Mouse (Mus musculus) CH12.LX (cell line): Measurements from ENCODE around the gene Slx1b. TPM values are rescaled to one million over a fixed set of nuclear protein-coding genes. Genes with fewer than 3 reads are reported as not detected.

Source experiments
- DNase-seq: peaks from one replicate; pipeline ENCODE4 v3.0.0-alpha.2; 2013; ENCODE audit errors: extremely low read depth
- H3K27ac ChIP-seq: 2 replicates; pipeline ENCODE4 v1.5.1; 2012; ENCODE audit warnings: low read depth, mild to moderate bottlenecking, control low read depth, moderate library complexity; ENCODE audit not compliant: insufficient read depth
- H3K27me3 ChIP-seq: replicated peaks from 2 replicates; pipeline ENCODE3; 2012; ENCODE audit warnings: inconsistent platforms
- H3K36me3 ChIP-seq, 2 experiments: replicated peaks in 1 of 2; 2 replicates each; pipeline versions ENCODE3 to v1.6.1; 2012; ENCODE audit warnings: inconsistent platforms in 1 of 2, low read length in 1 of 2, mild to moderate bottlenecking in 1 of 2, mixed read lengths in 1 of 2, moderate library complexity in 1 of 2; ENCODE audit not compliant: control insufficient read depth in 1 of 2, insufficient read depth in 1 of 2
- H3K4me1 ChIP-seq, 2 experiments: 2 replicates each; pipeline ENCODE4 v1.6.1; 2012; ENCODE audit warnings: inconsistent platforms in 1 of 2, moderate library complexity in 1 of 2; ENCODE audit not compliant: insufficient read depth in 2 of 2, control insufficient read depth in 1 of 2
- H3K4me2 ChIP-seq: 2 replicates; pipeline ENCODE4 v1.6.1; 2012; ENCODE audit warnings: low read depth, mild to moderate bottlenecking, control low read depth; ENCODE audit not compliant: poor library complexity, insufficient read depth, severe bottlenecking
- H3K4me3 ChIP-seq, 3 experiments: fragments of 150-350 bp in 1 of 3; sonication (generic) in 1 of 3; replicated peaks in 1 of 3; 2 replicates each; pipeline versions ENCODE3 to v1.5.1; 2011 to 2012; ENCODE audit warnings: low read depth in 2 of 3, low read length in 2 of 3, mild to moderate bottlenecking in 2 of 3, moderate library complexity in 2 of 3, control low read depth in 1 of 3, improper control_type of control experiment in 1 of 3, inconsistent platforms in 1 of 3, mixed read lengths in 1 of 3; ENCODE audit not compliant: poor library complexity in 1 of 3
- H3K79me2 ChIP-seq: replicated peaks from 2 replicates; pipeline ENCODE4 v1.6.1; 2012; ENCODE audit warnings: mild to moderate bottlenecking, moderate library complexity; ENCODE audit not compliant: control insufficient read depth, poor library complexity, insufficient read depth, severe bottlenecking; ENCODE audit errors: extremely low read depth
- H3K9ac ChIP-seq: 2 replicates; pipeline ENCODE4 v1.6.1; 2012; ENCODE audit warnings: low read depth, mild to moderate bottlenecking, control low read depth, moderate library complexity; ENCODE audit not compliant: insufficient read depth
- H3K9me3 ChIP-seq: replicated peaks from 2 replicates; pipeline ENCODE3; 2012; ENCODE audit warnings: low read length, inconsistent platforms, mixed read lengths
- BHLHE40 ChIP-seq: IDR thresholded peaks from 2 replicates; pipeline ENCODE4 v1.6.1; 2011; ENCODE audit warnings: mild to moderate bottlenecking, low read depth, low read length, improper control_type of control experiment
- ELF1 ChIP-seq: IDR thresholded peaks from 2 replicates; pipeline ENCODE4 v1.6.1; 2014; ENCODE audit warnings: low read depth, mild to moderate bottlenecking, inconsistent platforms, low read length, improper control_type of control experiment
- ETS1 ChIP-seq: conservative IDR thresholded peaks from 2 replicates; pipeline ENCODE4 v1.6.1; 2012; ENCODE audit warnings: low read depth, mild to moderate bottlenecking, inconsistent platforms, low read length, improper control_type of control experiment, moderate library complexity
- GABPA ChIP-seq: IDR thresholded peaks from 2 replicates; pipeline ENCODE4 v1.6.1; 2012; ENCODE audit warnings: low read depth, low read length, improper control_type of control experiment, inconsistent platforms; ENCODE audit not compliant: insufficient replicate concordance
- HCFC1 ChIP-seq: IDR thresholded peaks from 2 replicates; pipeline ENCODE4 v1.6.1; 2012; ENCODE audit warnings: low read depth, mild to moderate bottlenecking, inconsistent platforms, low read length, improper control_type of control experiment
- JUN ChIP-seq: IDR thresholded peaks from 2 replicates; pipeline ENCODE4 v1.6.1; 2011; ENCODE audit warnings: low read depth, mild to moderate bottlenecking, low read length, improper control_type of control experiment, moderate library complexity; ENCODE audit not compliant: insufficient read depth
- JUND ChIP-seq: conservative IDR thresholded peaks from 2 replicates; pipeline ENCODE4 v1.6.1; 2011; ENCODE audit warnings: low read depth, low read length, improper control_type of control experiment
- KAT2A ChIP-seq: IDR thresholded peaks from 2 replicates; pipeline ENCODE4 v1.6.1; 2012; ENCODE audit warnings: low read length, improper control_type of control experiment, inconsistent platforms; ENCODE audit not compliant: insufficient replicate concordance
- MAFK ChIP-seq: IDR thresholded peaks from 2 replicates; pipeline ENCODE4 v1.6.1; 2011; ENCODE audit warnings: low read length, improper control_type of control experiment; ENCODE audit not compliant: insufficient replicate concordance
- MAX ChIP-seq: IDR thresholded peaks from 2 replicates; pipeline ENCODE4 v1.6.1; 2011; ENCODE audit warnings: low read length, improper control_type of control experiment
- MXI1 ChIP-seq: IDR thresholded peaks from 2 replicates; pipeline ENCODE4 v1.6.1; 2011; ENCODE audit warnings: mild to moderate bottlenecking, low read depth, low read length, improper control_type of control experiment
- PAX5 ChIP-seq: IDR thresholded peaks from 2 replicates; pipeline ENCODE4 v1.6.1; 2012; ENCODE audit warnings: low read length, inconsistent platforms, mixed read lengths
- POLR2A ChIP-seq: IDR thresholded peaks from 2 replicates; pipeline ENCODE4 v1.6.1; 2011; ENCODE audit warnings: low read depth, mild to moderate bottlenecking, improper control_type of control experiment, low read length
- POLR2AphosphoS2 ChIP-seq: IDR thresholded peaks from 2 replicates; pipeline ENCODE4 v1.6.1; 2011; ENCODE audit warnings: low read depth, low read length, improper control_type of control experiment
- RCOR1 ChIP-seq: conservative IDR thresholded peaks from 2 replicates; pipeline ENCODE4 v1.6.1; 2012; ENCODE audit warnings: low read depth, mild to moderate bottlenecking, inconsistent platforms, low read length, improper control_type of control experiment
- SMC3 ChIP-seq: IDR thresholded peaks from 2 replicates; pipeline ENCODE4 v1.6.1; 2011; ENCODE audit warnings: low read depth, low read length, improper control_type of control experiment
- USF1 ChIP-seq: IDR thresholded peaks from 2 replicates; pipeline ENCODE4 v1.6.1; 2014; ENCODE audit warnings: low read depth, mild to moderate bottlenecking, inconsistent platforms, low read length, improper control_type of control experiment
- ZKSCAN1 ChIP-seq: IDR thresholded peaks from 2 replicates; pipeline ENCODE4 v1.6.1; 2012; ENCODE audit warnings: low read depth, inconsistent platforms, low read length, improper control_type of control experiment, borderline replicate concordance
- ZMIZ1 ChIP-seq: IDR thresholded peaks from 2 replicates; pipeline ENCODE4 v1.6.1; 2012; ENCODE audit warnings: low read depth, mild to moderate bottlenecking, inconsistent platforms, low read length, improper control_type of control experiment
- dilution Hi-C: fragments of 300-500 bp; cut with MboI; formaldehyde crosslinking; loops from 2 replicates; pipeline ENCODE4 v1.14.3; 2020; ENCODE audit warnings: low sequenced_read_pairs; ENCODE audit not compliant: extremely low pct_unique_long_range_greater_than_20kb, extremely low pct_ligation_motif_present
- in situ Hi-C: fragments of 300-500 bp; cut with MboI; formaldehyde crosslinking; loops from 3 replicates; pipeline ENCODE4 v1.14.3; 2019; ENCODE audit warnings: low sequenced_read_pairs, low pct_ligation_motif_present, low pct_unique_long_range_greater_than_20kb, mixed read lengths
- polyA plus RNA-seq: library from polyadenylated mRNA; unstranded; fragments of >175 nt; gene quantifications from 2 replicates; pipeline ENCODE4 v1.2.1, GENCODE M21; 2012; ENCODE audit warnings: low read depth; ENCODE audit not compliant: insufficient read length
- total RNA-seq, 2 experiments: library from RNA; depleted of rRNA; stranded (reverse); fragments of 300-350 nt in 1 of 2; fragments of >200 nt in 1 of 2; gene quantifications; 2 replicates each; pipeline ENCODE4 v1.2.3; 2012 to 2014

The Slx1b gene
- total and polyA plus RNA-seq, 3 experiments = 4.7 to 8.3 (median 5.6) TPM

GRCm38 (mm10) chr7:126665269-126665668 is 30.3 kb downstream of the Slx1b start:
- no peak overlapping the region for H3K9ac ChIP-seq
- no peak overlapping the region for H3K27ac ChIP-seq
- H3K9me3 ChIP-seq = no peaks in the 10 kb centered on the region
- H3K4me2 ChIP-seq = no peak overlapping the region
- H3K79me2 ChIP-seq = no peaks in the 10 kb centered on the region
- in situ Hi-C loops (no loop called here), dilution Hi-C loops (no loop called here)
- H3K36me3 ChIP-seq = peaks cover 52 to 84% of the 10 kb centered on the region in 2 experiments
- no peak for DNase-seq
- peaks cover 0 to 15% of the 10 kb centered on the region in 2 experiments; a peak in 2 of 4 replicates for H3K4me1 ChIP-seq
- H3K4me3 ChIP-seq = no peak overlapping the region
- no peaks in the 10 kb centered on the region for H3K27me3 ChIP-seq
- TF ChIP-seq POLR2A = no peak
- TF ChIP-seq MXI1 = no peak
- no peak for TF ChIP-seq JUND
- TF ChIP-seq, all 38 proteins: peak for 0

GRCm38 (mm10) chr7:126663646-126664045 is 31.9 kb downstream of the Slx1b start:
- no peak overlapping the region for H3K27ac ChIP-seq
- dilution Hi-C loops = no loop called here
- no peak overlapping the region for H3K4me2 ChIP-seq
- H3K9me3 ChIP-seq = no peaks in the 10 kb centered on the region
- no peaks in the 10 kb centered on the region for H3K79me2 ChIP-seq
- H3K9ac ChIP-seq = no peak overlapping the region
- in situ Hi-C loops = no loop called here
- TF ChIP-seq BHLHE40 (no peak), MAFK (no peak), USF1 (no peak), PAX5 (no peak)
- H3K4me1 ChIP-seq = peaks cover 0 to 15% of the 10 kb centered on the region in 2 experiments; a peak in 2 of 4 replicates
- no peaks in the 10 kb centered on the region for H3K27me3 ChIP-seq
- no peak for DNase-seq
- peaks cover 45 to 72% of the 10 kb centered on the region in 2 experiments for H3K36me3 ChIP-seq
- H3K4me3 ChIP-seq = no peak overlapping the region

GRCm38 (mm10) chr7:126659771-126660170 is 35.8 kb downstream of the Slx1b start:
- Histone ChIP-seq H3K9me3 (no peaks in the 10 kb centered on the region), H3K36me3 (peaks cover 23 to 48% of the 10 kb centered on the region in 2 experiments), H3K4me2 (no peak overlapping the region), H3K27me3 (no peaks in the 10 kb centered on the region), H3K9ac (no peak overlapping the region), H3K4me1 (peaks cover 2 to 13% of the 10 kb centered on the region in 2 experiments; a peak in 2 of 4 replicates), H3K79me2 (peaks cover 7% of the 10 kb centered on the region; the same call in 1 of the 2 replicates), H3K4me3 (no peak overlapping the region), H3K27ac (no peak overlapping the region)
- no peak for DNase-seq
- dilution Hi-C loops (no loop called here), in situ Hi-C loops (no loop called here)
- TF ChIP-seq RCOR1 (no peak), ZKSCAN1 (no peak), POLR2AphosphoS2 (no peak), HCFC1 (no peak), MAFK (no peak), KAT2A (no peak), MAX (no peak), GABPA (no peak), ZMIZ1 (no peak), JUN (no peak), ETS1 (no peak), SMC3 (no peak), JUND (no peak), ELF1 (no peak)
